Mouse (Mus musculus) E14TG2a.4 (cell line): ENCODE data around the gene Bcas3.

ENCODE experiments used
- H3K27me3 ChIP-seq: 2 replicates; pipeline ENCODE4 v1.6.1; 2014; ENCODE audit warnings: low read length, control low read depth; ENCODE audit not compliant: insufficient read depth
- H3K36me3 ChIP-seq: 2 replicates; pipeline ENCODE4 v1.6.1; 2014; ENCODE audit warnings: low read length, control low read depth; ENCODE audit not compliant: insufficient read depth
- H3K4me1 ChIP-seq: replicated peaks from 2 replicates; pipeline ENCODE4 v1.6.1; 2014; ENCODE audit warnings: low read depth, low read length, control low read depth
- H3K4me3 ChIP-seq: replicated peaks from 2 replicates; pipeline ENCODE4 v1.5.1; 2014; ENCODE audit warnings: mild to moderate bottlenecking, low read length
- H3K9me3 ChIP-seq: 2 replicates; pipeline ENCODE4 v1.6.1; 2014; ENCODE audit warnings: low read length, control low read depth
- CTCF ChIP-seq: conservative IDR thresholded peaks from 2 replicates; pipeline ENCODE4 v1.5.1; 2014; ENCODE audit warnings: low read length
- NANOG ChIP-seq: IDR thresholded peaks from 2 replicates; pipeline ENCODE4 v1.6.1; 2014; ENCODE audit warnings: borderline replicate concordance, low read length, mixed read lengths
- POU5F1 ChIP-seq: IDR thresholded peaks from 2 replicates; pipeline ENCODE4 v1.6.1; 2014; ENCODE audit warnings: low read length, borderline replicate concordance

The Bcas3 gene

DNA sequence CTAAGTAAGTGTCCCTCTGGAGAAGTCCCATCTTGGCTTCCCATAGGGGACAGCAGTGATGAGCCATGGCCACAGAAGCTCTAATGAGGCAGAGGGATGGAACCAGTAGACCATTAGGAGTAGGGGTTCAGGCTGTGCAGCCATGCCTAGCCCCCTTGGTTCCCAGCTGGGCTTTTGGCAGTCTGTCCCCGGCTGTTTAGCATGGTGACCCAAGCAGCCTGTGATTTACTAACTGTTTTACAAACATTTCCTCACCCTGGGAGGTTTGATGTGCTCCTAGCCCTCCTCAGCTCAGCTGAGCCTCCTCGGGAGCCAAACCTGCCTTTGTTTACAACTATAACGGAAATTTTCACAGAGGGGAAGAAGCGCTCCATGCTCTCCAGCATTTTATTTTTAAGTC lies 322.3 kb downstream of the Bcas3 start:
- no peaks in the 10 kb centered on the region for H3K36me3 ChIP-seq
- no peaks in the 10 kb centered on the region for H3K9me3 ChIP-seq
- peaks cover 11% of the 10 kb centered on the region for H3K4me1 ChIP-seq
- TF ChIP-seq NANOG (no peak), POU5F1 (no peak), CTCF (no peak)
- H3K4me3 ChIP-seq = no peak overlapping the region
- no peaks in the 10 kb centered on the region for H3K27me3 ChIP-seq

DNA sequence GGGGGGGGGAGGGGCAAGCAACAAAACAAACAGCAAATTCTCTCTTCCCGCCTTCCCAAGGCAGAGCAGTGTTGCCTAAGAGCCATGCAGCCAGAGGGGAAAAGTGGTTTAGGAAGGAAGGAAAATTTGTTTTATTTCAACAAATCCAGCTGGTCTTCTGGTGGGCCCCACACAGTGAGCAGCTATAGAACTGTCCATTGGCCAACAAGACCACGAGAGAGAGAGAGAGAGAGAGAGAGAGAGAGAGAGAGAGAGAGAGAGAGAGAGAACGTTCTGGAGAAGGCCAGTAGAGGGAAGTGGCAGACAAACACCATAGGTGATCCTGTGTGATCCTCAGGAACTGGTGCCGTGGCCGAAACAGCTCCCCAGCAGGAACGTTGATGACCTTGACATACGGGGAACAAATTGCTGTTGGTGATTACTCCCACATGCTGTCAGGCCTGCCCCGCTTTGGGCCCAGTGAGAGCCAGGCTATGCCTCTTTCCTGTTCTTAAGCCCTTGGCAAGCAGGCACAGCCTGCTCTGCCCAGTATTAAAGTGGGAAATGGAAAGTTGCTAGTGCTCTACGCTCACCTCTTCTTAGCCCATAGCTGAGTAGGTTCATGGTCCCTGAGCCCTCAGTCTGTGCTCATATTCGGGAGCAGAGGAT lies 323.5 kb downstream of the Bcas3 start:
- Histone ChIP-seq H3K4me3 (no peak overlapping the region), H3K27me3 (no peaks in the 10 kb centered on the region), H3K4me1 (peaks cover 10% of the 10 kb centered on the region), H3K36me3 (no peaks in the 10 kb centered on the region), H3K9me3 (no peaks in the 10 kb centered on the region)
- TF ChIP-seq CTCF = no peak

GRCm38 (mm10) chr11:85678666-85679065 lies 325.7 kb downstream of the Bcas3 start:
- 0 out of 2 replicates have a peak, but pooled peaks cover 4% of the 10 kb centered on the region for H3K4me1 ChIP-seq
- TF ChIP-seq CTCF (no peak), NANOG (no peak), POU5F1 (no peak)
- no peaks in the 10 kb centered on the region for H3K27me3 ChIP-seq
- H3K9me3 ChIP-seq = no peaks in the 10 kb centered on the region
- H3K4me3 ChIP-seq = no peak overlapping the region
- H3K36me3 ChIP-seq = no peaks in the 10 kb centered on the region

DNA sequence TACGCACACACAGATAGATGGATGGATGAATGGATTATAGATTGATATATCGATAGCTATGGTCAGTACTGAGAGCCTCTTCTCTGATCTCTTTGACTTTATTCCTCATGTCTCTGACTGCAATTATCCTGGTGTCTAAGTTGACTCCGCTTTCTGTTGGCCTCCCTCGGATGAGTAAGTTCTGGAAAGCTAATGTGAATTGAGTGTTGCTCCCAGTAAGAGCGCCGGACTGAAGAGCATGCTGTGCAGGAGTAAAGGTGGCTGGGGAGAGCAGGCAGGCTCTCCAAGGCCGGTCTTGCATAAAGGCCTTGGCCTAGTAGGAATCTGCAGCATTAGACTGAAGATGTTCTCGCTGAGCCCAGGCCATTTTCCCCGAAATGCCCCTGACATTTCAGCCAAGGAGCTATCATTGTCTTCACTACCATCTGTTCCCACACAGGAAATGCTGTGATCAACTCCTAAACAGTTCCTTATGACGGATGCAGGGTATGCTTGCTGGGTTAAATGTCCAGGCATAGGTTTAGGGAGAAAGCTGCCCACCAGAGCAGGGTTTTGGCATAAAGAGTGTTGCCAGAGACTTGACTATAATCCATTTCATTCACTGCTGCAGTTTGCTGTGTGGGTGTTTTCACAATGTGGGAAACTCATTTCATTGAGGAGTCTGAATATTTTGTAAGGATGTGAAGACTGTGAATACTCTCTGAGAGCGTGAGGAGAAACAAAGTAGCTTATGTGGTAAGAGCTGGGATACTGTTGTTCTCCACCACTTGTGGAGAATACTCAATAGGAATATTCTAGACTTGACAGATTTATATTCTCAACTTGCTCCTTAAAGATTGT lies 328.8 kb downstream of the Bcas3 start:
- Histone ChIP-seq H3K4me1 (no peaks in the 10 kb centered on the region), H3K9me3 (no peaks in the 10 kb centered on the region), H3K36me3 (no peaks in the 10 kb centered on the region), H3K27me3 (no peaks in the 10 kb centered on the region), H3K4me3 (no peak overlapping the region)
- TF ChIP-seq CTCF (no peak), NANOG (no peak), POU5F1 (no peak)

- TF ChIP-seq POU5F1 = no peak
- no peak for TF ChIP-seq CTCF
- no peak for TF ChIP-seq NANOG
- Histone ChIP-seq H3K27me3 (no peaks in the 10 kb centered on the region), H3K9me3 (no peaks in the 10 kb centered on the region), H3K4me1 (no peaks in the 10 kb centered on the region), H3K36me3 (no peaks in the 10 kb centered on the region), H3K4me3 (no peak overlapping the region)
These were observed 332.0 kb downstream of the Bcas3 start for GRCm38 (mm10) chr11:85684981-85685380.

GRCm38 (mm10) chr11:85687816-85688439 lies 335.0 kb downstream of the Bcas3 start:
- H3K27me3 ChIP-seq = no peaks in the 10 kb centered on the region
- TF ChIP-seq POU5F1 = no peak
- no peaks in the 10 kb centered on the region for H3K36me3 ChIP-seq
- H3K9me3 ChIP-seq = no peaks in the 10 kb centered on the region
- no peak overlapping the region for H3K4me3 ChIP-seq
- H3K4me1 ChIP-seq = peaks cover 5% of the 10 kb centered on the region

DNA sequence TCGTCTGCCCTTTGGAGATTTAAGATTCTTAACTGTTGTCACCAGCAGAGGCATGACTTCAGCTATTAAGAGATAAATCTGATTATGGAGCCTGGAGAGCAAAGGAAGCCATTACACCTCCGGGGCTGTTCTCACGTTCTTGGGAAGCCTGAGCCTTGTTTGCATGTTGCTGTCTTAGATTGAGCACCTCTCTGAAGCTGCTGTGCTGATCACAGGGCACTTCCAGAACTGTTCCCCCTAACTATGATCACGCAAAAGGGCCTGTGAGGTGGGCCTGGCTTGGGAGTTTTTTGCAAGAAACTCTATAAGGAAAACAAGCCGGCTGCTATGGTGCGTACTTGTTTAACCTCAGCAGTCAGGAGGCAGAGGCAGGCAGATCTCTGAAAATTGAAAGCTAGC lies 335.5 kb downstream of the Bcas3 start:
- H3K36me3 ChIP-seq = no peaks in the 10 kb centered on the region
- no peak overlapping the region for H3K4me3 ChIP-seq
- no peaks in the 10 kb centered on the region for H3K27me3 ChIP-seq
- H3K9me3 ChIP-seq = no peaks in the 10 kb centered on the region
- peaks cover 7% of the 10 kb centered on the region for H3K4me1 ChIP-seq
- no peak for TF ChIP-seq POU5F1
- no peak for TF ChIP-seq CTCF
- TF ChIP-seq NANOG = no peak

DNA sequence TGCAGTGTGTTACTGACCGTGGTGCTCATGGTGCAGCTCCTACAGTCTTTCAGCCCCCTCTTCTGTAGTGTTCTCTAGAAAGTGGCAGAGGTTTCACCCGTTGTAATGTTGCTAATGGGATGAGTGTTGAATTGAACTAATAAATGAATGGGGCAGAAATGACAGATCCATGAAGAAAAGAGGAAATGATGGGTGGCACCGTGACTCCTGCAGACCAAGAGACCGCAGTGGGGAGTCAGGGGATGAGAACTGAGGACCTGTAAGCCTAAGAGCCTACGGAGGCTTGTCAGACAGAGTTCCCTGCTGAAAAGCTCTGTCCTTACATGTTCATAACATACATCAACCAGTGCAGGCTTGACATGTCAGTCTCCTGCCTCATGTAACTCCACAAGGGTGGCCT lies 336.3 kb downstream of the Bcas3 start:
- no peaks in the 10 kb centered on the region for H3K36me3 ChIP-seq
- H3K27me3 ChIP-seq = no peaks in the 10 kb centered on the region
- TF ChIP-seq POU5F1 (no peak), NANOG (no peak), CTCF (no peak)
- no peak overlapping the region for H3K4me3 ChIP-seq
- H3K9me3 ChIP-seq = no peaks in the 10 kb centered on the region
- H3K4me1 ChIP-seq = peaks cover 7% of the 10 kb centered on the region
